Mouse (Mus musculus): ENCODE data around the gene Zfp747. TPM values are rescaled to one million over a fixed set of nuclear protein-coding genes. Genes with fewer than 3 reads are reported as not detected.
"Not testable (repeated sequence)": the region's sequence is repeated elsewhere in the genome, so short reads cannot be mapped to it uniquely, and the experiment has no call there.

The Zfp747 gene
- total RNA-seq, 2 experiments from 2014 or later = 2.9 to 3.2 TPM

GRCm38 (mm10) chr7:127378310-127378921 is 2.6 kb upstream of the Zfp747 start:
- no peak for DNase-seq
- intact Hi-C loops (cut with DNase I; ENCODE audit: low total_unique reads) = no loop called here

- intact Hi-C loops (cut with DNase I; ENCODE audit: low total_unique reads) = not testable (repeated sequence)
Measured at GRCm38 (mm10) chr7:127371870-127372269, 4.0 kb downstream of the Zfp747 start.

GRCm38 (mm10) chr7:127371213-127371612 is 4.6 kb downstream of the Zfp747 start:
- intact Hi-C loops (cut with DNase I; ENCODE audit: low total_unique reads) = no loop called here
- DNase-seq = no peak

More at GRCm38 (mm10) chr7:127371870-127372269, 4.0 kb downstream of the Zfp747 start:
- not testable (repeated sequence) for DNase-seq

- no peak for DNase-seq
- intact Hi-C loops (cut with DNase I; ENCODE audit: low total_unique reads) = no loop called here
Measured at GRCm38 (mm10) chr7:127366249-127366648, 9.6 kb downstream of the Zfp747 start.

- intact Hi-C loops (cut with DNase I; ENCODE audit: low total_unique reads) = loop anchor here (5.0 kb wide), 2 partner anchors 33 to 133 kb away; no protein-coding TSS in a partner anchor
- DNase-seq = no peak
Measured at GRCm38 (mm10) chr7:127364166-127364565, 11.7 kb downstream of the Zfp747 start.

- intact Hi-C loops (cut with DNase I; ENCODE audit: low total_unique reads) = loop anchor here (5.0 kb wide), 2 partner anchors 34 to 134 kb away; no protein-coding TSS in a partner anchor
- DNase-seq = no peak
Measured at GRCm38 (mm10) chr7:127363475-127363921, 12.4 kb downstream of the Zfp747 start.

GRCm38 (mm10) chr7:127362418-127362817 is 13.4 kb downstream of the Zfp747 start:
- not testable (repeated sequence) for DNase-seq

GRCm38 (mm10) chr7:127361449-127361848 is 14.4 kb downstream of the Zfp747 start:
- intact Hi-C loops (cut with DNase I; ENCODE audit: low total_unique reads) = loop anchor here (5.0 kb wide), 2 partner anchors 36 to 136 kb away; no protein-coding TSS in a partner anchor
- DNase-seq = no peak

More at GRCm38 (mm10) chr7:127362418-127362817, 13.4 kb downstream of the Zfp747 start:
- intact Hi-C loops (cut with DNase I; ENCODE audit: low total_unique reads) = loop anchor here (5.0 kb wide), 2 partner anchors 35 to 135 kb away; no protein-coding TSS in a partner anchor

GRCm38 (mm10) chr7:127360265-127360664 is 15.6 kb downstream of the Zfp747 start:
- DNase-seq = no peak
- intact Hi-C loops (cut with DNase I; ENCODE audit: low total_unique reads) = loop anchor here (5.0 kb wide), 2 partner anchors 37 to 137 kb away; no protein-coding TSS in a partner anchor

- DNase-seq = no peak
- intact Hi-C loops (cut with DNase I; ENCODE audit: low total_unique reads) = no loop called here
Measured at GRCm38 (mm10) chr7:127358472-127358871, 17.4 kb downstream of the Zfp747 start.

GRCm38 (mm10) chr7:127357871-127358270 is 18.0 kb downstream of the Zfp747 start:
- no peak for DNase-seq
- intact Hi-C loops (cut with DNase I; ENCODE audit: low total_unique reads) = no loop called here

- intact Hi-C loops (cut with DNase I; ENCODE audit: low total_unique reads) = no loop called here
- DNase-seq = no peak
Measured at GRCm38 (mm10) chr7:127355796-127356195, 20.1 kb downstream of the Zfp747 start.

- DNase-seq = no peak
- intact Hi-C loops (cut with DNase I; ENCODE audit: low total_unique reads) = no loop called here
Measured at GRCm38 (mm10) chr7:127351230-127352004, 24.4 kb downstream of the Zfp747 start.

- intact Hi-C loops (cut with DNase I; ENCODE audit: low total_unique reads) = no loop called here
- DNase-seq = no peak
Measured at GRCm38 (mm10) chr7:127346676-127347075, 29.2 kb downstream of the Zfp747 start.

- intact Hi-C loops (cut with DNase I; ENCODE audit: low total_unique reads) = no loop called here
- DNase-seq = peak; percentile 95
Measured at GRCm38 (mm10) chr7:127345512-127346325, 30.1 kb downstream of the Zfp747 start, which contains the start of gene Zfp768. Gene Zfp768 (minus strand): TSS chr7:127345589.

GRCm38 (mm10) chr7:127345092-127345491 is 30.8 kb downstream of the Zfp747 start:
- peak; percentile 67 for DNase-seq
- intact Hi-C loops (cut with DNase I; ENCODE audit: low total_unique reads) = no loop called here

GRCm38 (mm10) chr7:127344371-127344770 is 31.5 kb downstream of the Zfp747 start:
- intact Hi-C loops (cut with DNase I; ENCODE audit: low total_unique reads) = no loop called here
- DNase-seq = no peak

- DNase-seq = no peak
- intact Hi-C loops (cut with DNase I; ENCODE audit: low total_unique reads) = no loop called here
Measured at GRCm38 (mm10) chr7:127343351-127344019, 32.4 kb downstream of the Zfp747 start.

- DNase-seq = no peak
- intact Hi-C loops (cut with DNase I; ENCODE audit: low total_unique reads) = no loop called here
Measured at GRCm38 (mm10) chr7:127342888-127343287, 33.0 kb downstream of the Zfp747 start.
